In genomic region chr16:91716927-91717349, GRCm38 (mm10) we compare ENCODE assay signal across 10 mouse cellular contexts. TPM values are rescaled to one million over a fixed set of nuclear protein-coding genes. Genes with fewer than 3 reads are reported as not detected.
DNase-seq lines count a peak whose midpoint lies in the region; ATAC-seq and TF ChIP-seq lines count a peak whose summit lies in the region.
"Had no signal": no experiment of that assay in that cellular context is flagged by ENCODE, and none has a peak within 500 bp of the region (broad histone marks: within the 10 kb centered on the region; RNA-seq: fewer than 3 reads in every experiment).

No protein-coding gene starts in this region.

- no peak overlapping the region for H3K27ac ChIP-seq in gastrocnemius, adult 2 months
- no peak overlapping the region for H3K27ac ChIP-seq in intestine, embryonic 16.5 days (ENCODE audit: low read length)
- no peak overlapping the region for H3K27ac ChIP-seq in kidney, adult 2 months (ENCODE audit: insufficient read depth, low read depth, low read length)
- H3K27ac ChIP-seq: embryonic facial prominence, embryonic 10.5 days had no signal

- peaks cover 6% of the 10 kb centered on the region for H3K79me2 ChIP-seq in myocyte (ENCODE audit: control insufficient read depth, insufficient read depth)

- H3K9me3 ChIP-seq in intestine, embryonic 16.5 days (ENCODE audit: control insufficient read depth, low read length), result no peaks in the 10 kb centered on the region
- H3K9me3 ChIP-seq: embryonic facial prominence, embryonic 10.5 days had no signal

- TF ChIP-seq CTCF in gastrocnemius, adult 2 months (IDR thresholded peaks at IDR 0.05), result no peak
- no peak for TF ChIP-seq CTCF in kidney, adult 2 months (conservative IDR thresholded peaks at IDR 0.05; ENCODE audit: insufficient read depth, insufficient read length, low read depth, low read length)

- no peak for TF ChIP-seq POLR2A in myocyte (IDR thresholded peaks at IDR 0.05; ENCODE audit: insufficient read length, low read depth)
- TF ChIP-seq POLR2A in kidney, adult 2 months (IDR thresholded peaks at IDR 0.05; ENCODE audit: low read depth, low read length), result no peak

- H3K36me3 ChIP-seq in intestine, embryonic 16.5 days (ENCODE audit: control insufficient read depth, insufficient read depth, low read length), result peaks cover 17% of the 10 kb centered on the region
- peaks cover 27% of the 10 kb centered on the region for H3K36me3 ChIP-seq in myocyte (ENCODE audit: control insufficient read depth, insufficient read depth)
- H3K36me3 ChIP-seq in kidney, adult 2 months (ENCODE audit: control insufficient read depth, insufficient read depth, low read length), result peaks cover 1% of the 10 kb centered on the region; the same call in 1 of the 2 replicates

- no peak overlapping the region for H3K4me2 ChIP-seq in intestine, embryonic 16.5 days (ENCODE audit: low read depth, low read length)
- H3K4me2 ChIP-seq in myocyte (ENCODE audit: low read depth), result no peak overlapping the region

- WGBS in intestine, embryonic 16.5 days, result 77% methylated on average over 11 of the region's 11 CpGs
- 82% methylated on average over 11 of the region's 11 CpGs for WGBS in kidney, adult 2 months

- no peak overlapping the region for H3K4me3 ChIP-seq in gastrocnemius, adult 2 months
- H3K4me3 ChIP-seq in intestine, embryonic 16.5 days (ENCODE audit: low read length), result no peak overlapping the region
- no peak overlapping the region for H3K4me3 ChIP-seq in myocyte
- H3K4me3 ChIP-seq in kidney, adult 2 months (ENCODE audit: insufficient read depth, low read depth, low read length), result no peak overlapping the region
- H3K4me3 ChIP-seq: embryonic facial prominence, embryonic 10.5 days had no signal

- intact Hi-C loops in gastrocnemius, adult 2 months (cut with DNase I), result no loop called here

- H3K9ac ChIP-seq in intestine, embryonic 16.5 days (ENCODE audit: low read depth, low read length), result no peak overlapping the region

- peak; percentile 13 for DNase-seq in gastrocnemius, postnatal 10 days
- no peak for DNase-seq in gastrocnemius, adult 2 months
- peak; percentile 76 to 79 for DNase-seq in heart, adult 18-20 months
- no peak for DNase-seq in kidney, adult 11 months
- DNase-seq in kidney, postnatal 10 days, result no peak
- DNase-seq in kidney, adult 2 months, result no peak
- DNase-seq: right cerebral cortex, postnatal 14 days had no signal

- no peaks in the 10 kb centered on the region for H3K27me3 ChIP-seq in intestine, embryonic 16.5 days (replicated peaks; ENCODE audit: control insufficient read depth, insufficient read depth, low read length)
- H3K27me3 ChIP-seq in myocyte (ENCODE audit: control insufficient read depth, insufficient read depth, insufficient read length), result no peaks in the 10 kb centered on the region
- H3K27me3 ChIP-seq in kidney, adult 2 months (replicated peaks; ENCODE audit: control insufficient read depth, insufficient read depth, low read length), result no peaks in the 10 kb centered on the region

- H3ac ChIP-seq in myocyte (ENCODE audit: control insufficient read depth, insufficient read length), result no peak overlapping the region

- peak; percentile 82 for ATAC-seq in intestine, embryonic 16.5 days

- H3K4me1 ChIP-seq in intestine, embryonic 16.5 days (ENCODE audit: control insufficient read depth, insufficient read depth, low read length), result no peaks in the 10 kb centered on the region
- H3K4me1 ChIP-seq in kidney, adult 2 months (ENCODE audit: control insufficient read depth, insufficient read depth, low read length), result no peaks in the 10 kb centered on the region
- H3K4me1 ChIP-seq: embryonic facial prominence, embryonic 10.5 days had no signal

TF ChIP-seq in myocyte, 11 proteins besides CTCF, POLR2A, EP300 and RAD21:
- TF ChIP-seq MYOG (IDR thresholded peaks at IDR 0.05; ENCODE audit: control insufficient read depth in 1 of 3, insufficient read depth in 1 of 3, insufficient read length in 2 of 3, low read depth in 2 of 3) (peak in 2 of 3 experiments; percentile 45 to 71), POLR2AphosphoS2 (IDR thresholded peaks at IDR 0.05; ENCODE audit: insufficient read length, low read depth) (peak; percentile 31), MYOD1 (IDR thresholded peaks at IDR 0.05; ENCODE audit: control insufficient read depth in 1 of 3, insufficient read length in 2 of 3, low read depth in 2 of 3) (peak in 2 of 3 experiments; percentile 24 to 82), E2F4 (IDR thresholded peaks at IDR 0.05; ENCODE audit: insufficient read depth) (no peak)

RNA-seq across cellular contexts. Expression of gene Cryzl1, which starts 11.8 kb away (rescaled TPM):
- 10 to 100 TPM; 15.1 to 19.4 TPM for total RNA-seq in gastrocnemius, postnatal 10 days (2021)
- total RNA-seq in gastrocnemius, adult 2 months (2021), result 10 to 100 TPM; 17.7 to 18.1 TPM
- total RNA-seq in heart, adult 18-20 months (2021), result 10 to 100 TPM; 23.0 to 25.0 TPM
- 66.9 and 69.4 TPM in 2 replicates for polyA plus RNA-seq in intestine, embryonic 16.5 days (2015; fragmentation: Nextera tagmentation; extraction: Ambion mirVana)
- 27.6 TPM for polyA plus RNA-seq in myocyte (2012; fragmentation: generic; extraction: Trizol)
- 29.5 and 31.1 TPM in 2 replicates for polyA plus RNA-seq in kidney, adult 2 months (2012; rRNA removed)

RNA-seq across cellular contexts. Expression of gene Itsn1, which starts 12.1 kb away (rescaled TPM):
- 10 to 100 TPM; 60.2 to 81.2 TPM for total RNA-seq in gastrocnemius, postnatal 10 days (2021)
- 10 to 100 TPM; 60.2 to 66.1 TPM for total RNA-seq in gastrocnemius, adult 2 months (2021)
- total RNA-seq in heart, adult 18-20 months (2021), result 10 to 100 TPM; 50.2 to 53.6 TPM
- polyA plus RNA-seq in intestine, embryonic 16.5 days (2015; fragmentation: Nextera tagmentation; extraction: Ambion mirVana), result 10.5 and 13.1 TPM in 2 replicates
- 27.5 TPM for polyA plus RNA-seq in myocyte (2012; fragmentation: generic; extraction: Trizol)
- polyA plus RNA-seq in kidney, adult 2 months (2012; rRNA removed), result 20.5 and 22.9 TPM in 2 replicates

RNA-seq across cellular contexts. Expression of gene Donson, which starts 28.4 kb away (rescaled TPM):
- total RNA-seq in gastrocnemius, postnatal 10 days (2021), result 1 to 10 TPM; 2.4 to 3.8 TPM
- 1 to 10 TPM in 1 of 2 experiments, under 1 TPM in 1; 0.92 to 1.6 TPM for total RNA-seq in gastrocnemius, adult 2 months (2021)
- total RNA-seq in heart, adult 18-20 months (2021), result 1 to 10 TPM; 2.9 to 3.6 TPM
- 12.0 and 12.2 TPM in 2 replicates for polyA plus RNA-seq in intestine, embryonic 16.5 days (2015; fragmentation: Nextera tagmentation; extraction: Ambion mirVana)
- 3.5 TPM for polyA plus RNA-seq in myocyte (2012; fragmentation: generic; extraction: Trizol)
- 2.3 and 2.5 TPM in 2 replicates for polyA plus RNA-seq in kidney, adult 2 months (2012; rRNA removed)

Comparison
In these comparisons a context has a peak if more than half of its experiments do, and no peak if none do; other contexts are left out.
1. DNase-seq: peak in gastrocnemius, postnatal 10 days (single experiment) and heart, adult 18-20 months (2 of 2); none in gastrocnemius, adult 2 months (single experiment), kidney, adult 11 months (single experiment), kidney, postnatal 10 days (single experiment) and kidney, adult 2 months (single experiment).